Mouse (Mus musculus) limb, embryonic 13.5 days (tissue): ENCODE results near the gene Usp18. TPM values are rescaled to one million over a fixed set of nuclear protein-coding genes. Genes with fewer than 3 reads are reported as not detected.

ENCODE experiments used
- ATAC-seq: fragments of 200-750 bp; cut with Nextera tagmentation; 2 replicates; pipeline ENCODE4 v1.8.0; 2017; ENCODE audit warnings: low read depth, moderate number of reproducible peaks, moderate TSS enrichment; ENCODE audit not compliant: low FRiP score
- H3K27ac ChIP-seq: fragments of 300-500 bp; sonication (generic); 2 replicates; pipeline ENCODE4 v1.5.1; 2015; ENCODE audit warnings: inconsistent platforms, mild to moderate bottlenecking, moderate library complexity
- H3K27me3 ChIP-seq: fragments of 300-500 bp; sonication (generic); 2 replicates; pipeline ENCODE4 v1.6.1; 2015; ENCODE audit warnings: mild to moderate bottlenecking, inconsistent platforms
- H3K36me3 ChIP-seq: fragments of 300-500 bp; sonication (generic); 2 replicates; pipeline ENCODE4 v1.6.1; 2015; ENCODE audit warnings: inconsistent platforms, mild to moderate bottlenecking, moderate library complexity
- H3K4me1 ChIP-seq: fragments of 300-500 bp; sonication (generic); 2 replicates; pipeline ENCODE4 v1.6.1; 2015; ENCODE audit warnings: inconsistent platforms
- H3K4me2 ChIP-seq: fragments of 300-500 bp; sonication (generic); replicated peaks from 2 replicates; pipeline ENCODE4 v1.6.1; 2015; ENCODE audit warnings: inconsistent platforms, mild to moderate bottlenecking, moderate library complexity
- H3K4me3 ChIP-seq: fragments of 300-500 bp; sonication (generic); 2 replicates; pipeline ENCODE4 v1.5.1; 2015; ENCODE audit warnings: moderate library complexity, mild to moderate bottlenecking, inconsistent platforms
- H3K9ac ChIP-seq: fragments of 300-500 bp; sonication (generic); 2 replicates; pipeline ENCODE4 v1.6.1; 2015; ENCODE audit warnings: mild to moderate bottlenecking, inconsistent platforms
- H3K9me3 ChIP-seq: fragments of 300-500 bp; sonication (generic); 2 replicates; pipeline ENCODE4 v1.6.1; 2016; ENCODE audit warnings: inconsistent platforms
- WGBS: fragments of 180-500 bp; shearing (Covaris S2); methylation state at CpG from one replicate; pipeline ENCODE4 v1.1.7; 2015; 5-methylcytosine and 5-hydroxymethylcytosine counted together
- polyA plus RNA-seq: library from polyadenylated mRNA; unstranded; fragments of >200 nt; fragmentation: Nextera tagmentation; extraction: Ambion mirVana; gene quantifications from 2 replicates; pipeline ENCODE4 v1.2.1, GENCODE M21; 2015

Usp18 gene
- 1.8 and 2.0 TPM in 2 replicates for polyA plus RNA-seq

DNA sequence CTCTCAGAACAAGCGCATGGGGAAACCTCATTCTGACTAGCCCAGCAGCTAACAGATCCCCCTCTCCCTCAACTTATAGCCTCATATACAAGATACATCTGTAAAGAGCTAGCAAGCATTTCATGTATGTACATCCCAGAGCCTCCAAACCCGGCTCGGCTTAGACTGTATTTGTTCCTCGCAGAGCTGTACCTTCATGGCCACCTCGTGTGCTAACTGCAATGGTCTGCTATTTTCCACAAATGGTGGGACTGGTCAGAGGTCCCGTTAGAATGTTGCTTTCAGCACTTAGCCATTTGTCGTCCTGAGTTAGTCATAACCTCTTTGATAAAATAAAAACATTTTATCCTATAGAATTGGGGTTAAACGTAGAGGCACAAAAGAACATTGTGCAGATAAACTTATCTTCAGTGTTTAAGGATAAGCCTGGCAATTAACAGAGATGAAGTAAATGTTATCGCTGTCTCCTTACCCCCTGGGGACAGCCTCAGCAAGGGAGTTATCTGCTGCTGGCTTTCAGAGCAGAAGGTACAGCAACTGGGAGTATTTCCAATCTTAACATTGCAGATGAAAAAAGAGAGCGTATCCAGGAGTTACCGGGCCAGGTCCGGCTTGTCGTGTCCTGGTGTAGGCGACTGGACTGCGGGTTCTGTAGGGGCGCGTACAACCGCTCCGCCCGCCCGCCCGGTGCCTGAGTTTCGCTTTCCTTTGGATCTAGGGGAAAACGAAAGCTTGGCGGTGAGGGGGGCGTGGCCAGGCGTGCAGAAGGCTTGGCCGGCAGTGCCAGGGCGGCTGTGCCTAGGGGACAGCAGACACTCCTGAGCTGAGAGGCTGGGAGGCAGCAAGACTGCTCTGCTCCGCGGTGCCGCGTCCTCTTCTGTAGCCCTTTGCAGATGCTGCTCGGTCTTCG, at the start of gene Usp18:
Usp18 (plus strand) TSS at position 780 of the 910 bp plus-strand sequence.
- peak within 1 kb of the TSS; percentile 61 for H3K4me3 ChIP-seq
- peaks cover 5% of the 10 kb centered on the region; the same call in 1 of the 2 replicates for H3K4me1 ChIP-seq
- ATAC-seq: peak; percentile 91
- H3K4me2 ChIP-seq: peak within 1 kb of the TSS; percentile 76
- H3K27me3 ChIP-seq: peaks cover 15% of the 10 kb centered on the region
- H3K9me3 ChIP-seq: no peaks in the 10 kb centered on the region
- peak within 1 kb of the TSS; percentile 73 for H3K9ac ChIP-seq
- H3K36me3 ChIP-seq: no peaks in the 10 kb centered on the region
- WGBS: 7% methylated on average over 35 of the region's 35 CpGs
- H3K27ac ChIP-seq: no peak within 1 kb of the TSS

DNA sequence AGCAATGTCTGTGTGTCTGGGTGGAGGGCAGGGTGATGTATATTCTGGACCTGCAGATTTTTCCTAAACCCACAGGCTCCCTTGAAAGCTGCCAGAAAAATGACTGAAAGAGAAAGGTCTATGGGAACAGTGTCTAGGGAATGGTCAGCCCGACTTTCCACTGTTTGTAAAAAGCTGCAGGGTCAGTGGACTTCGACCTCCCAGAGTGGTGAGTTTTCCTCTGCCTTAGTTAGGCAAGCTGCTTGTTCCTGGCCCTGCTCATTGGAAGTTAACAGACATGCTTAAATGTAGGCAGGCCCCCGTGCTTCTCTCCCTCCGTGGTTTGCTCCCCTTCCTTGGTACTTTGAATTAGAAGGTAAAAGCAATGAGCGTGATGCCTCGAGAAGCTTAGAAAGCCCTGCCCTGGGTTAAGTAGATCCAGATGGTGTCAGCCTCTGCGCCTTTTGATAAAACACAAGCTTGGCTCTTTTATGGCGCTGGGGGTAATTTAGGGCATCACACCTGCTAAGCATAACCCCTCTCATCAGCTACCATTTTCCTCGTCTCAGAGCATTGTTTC, 47.8 kb upstream of the Usp18 start:
- Histone ChIP-seq H3K9ac (no peak overlapping the region), H3K4me3 (no peak overlapping the region), H3K9me3 (no peaks in the 10 kb centered on the region), H3K36me3 (peaks cover 40% of the 10 kb centered on the region), H3K27me3 (no peaks in the 10 kb centered on the region), H3K4me2 (no peak overlapping the region), H3K4me1 (peaks cover 15% of the 10 kb centered on the region), H3K27ac (no peak overlapping the region)
- no peak for ATAC-seq
- WGBS: 12% methylated on average over 9 of the region's 9 CpGs

- Histone ChIP-seq H3K27me3 (no peaks in the 10 kb centered on the region), H3K9ac (no peak overlapping the region), H3K4me1 (peaks cover 5% of the 10 kb centered on the region), H3K4me2 (no peak overlapping the region), H3K36me3 (peaks cover 22% of the 10 kb centered on the region), H3K4me3 (no peak overlapping the region), H3K27ac (no peak overlapping the region), H3K9me3 (no peaks in the 10 kb centered on the region)
- no peak for ATAC-seq
- WGBS: 82% methylated on average over 4 of the region's 4 CpGs
These were observed 45.2 kb upstream of the Usp18 start for GRCm38 (mm10) chr6:121200458-121200857.

DNA sequence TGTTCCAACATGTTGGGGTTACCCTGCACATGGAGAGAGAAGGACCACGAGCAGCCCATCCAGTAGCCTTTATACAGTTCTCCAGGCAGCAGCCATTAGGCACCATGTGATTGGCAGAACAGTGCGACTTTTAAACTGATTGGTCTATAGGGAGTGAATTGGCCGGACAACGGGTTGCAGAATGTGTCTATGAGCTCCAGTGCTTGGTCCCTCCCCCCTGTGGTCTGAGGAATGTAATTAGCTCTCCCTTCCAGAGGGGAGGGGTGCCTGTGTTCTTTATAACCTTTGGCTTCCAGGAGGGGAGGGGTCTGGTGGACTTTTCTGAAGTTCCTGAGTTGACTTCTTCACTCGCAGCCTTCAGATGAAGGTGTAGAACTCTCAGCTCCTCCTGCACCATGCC, 43.7 kb upstream of the Usp18 start:
- Histone ChIP-seq H3K4me1 (peaks cover 5% of the 10 kb centered on the region), H3K9me3 (no peaks in the 10 kb centered on the region), H3K36me3 (peaks cover 10% of the 10 kb centered on the region; the same call in 1 of the 2 replicates), H3K4me3 (no peak overlapping the region), H3K27ac (no peak overlapping the region), H3K27me3 (no peaks in the 10 kb centered on the region), H3K9ac (no peak overlapping the region), H3K4me2 (no peak overlapping the region)
- WGBS: 53% methylated on average over 5 of the region's 5 CpGs
- ATAC-seq: no peak

- Histone ChIP-seq H3K27ac (no peak overlapping the region), H3K27me3 (peaks cover 26% of the 10 kb centered on the region), H3K4me3 (no peak overlapping the region), H3K9me3 (no peaks in the 10 kb centered on the region), H3K9ac (no peak overlapping the region), H3K4me1 (peaks cover 14% of the 10 kb centered on the region), H3K4me2 (no peak overlapping the region), H3K36me3 (peaks cover 6% of the 10 kb centered on the region; the same call in 1 of the 2 replicates)
- ATAC-seq: no peak
- 83% methylated on average over 5 of the region's 5 CpGs for WGBS
These were observed 39.2 kb upstream of the Usp18 start for GRCm38 (mm10) chr6:121206481-121206880.

- Histone ChIP-seq H3K9ac (no peak overlapping the region), H3K27me3 (peaks cover 42% of the 10 kb centered on the region), H3K9me3 (no peaks in the 10 kb centered on the region), H3K4me3 (no peak overlapping the region), H3K27ac (no peak overlapping the region), H3K36me3 (peaks cover 1% of the 10 kb centered on the region; the same call in 1 of the 2 replicates), H3K4me1 (peaks cover 19% of the 10 kb centered on the region), H3K4me2 (no peak overlapping the region)
- ATAC-seq: no peak
- WGBS: 82% methylated on average over 2 of the region's 2 CpGs
These were observed 36.1 kb upstream of the Usp18 start for GRCm38 (mm10) chr6:121209584-121209983.

DNA sequence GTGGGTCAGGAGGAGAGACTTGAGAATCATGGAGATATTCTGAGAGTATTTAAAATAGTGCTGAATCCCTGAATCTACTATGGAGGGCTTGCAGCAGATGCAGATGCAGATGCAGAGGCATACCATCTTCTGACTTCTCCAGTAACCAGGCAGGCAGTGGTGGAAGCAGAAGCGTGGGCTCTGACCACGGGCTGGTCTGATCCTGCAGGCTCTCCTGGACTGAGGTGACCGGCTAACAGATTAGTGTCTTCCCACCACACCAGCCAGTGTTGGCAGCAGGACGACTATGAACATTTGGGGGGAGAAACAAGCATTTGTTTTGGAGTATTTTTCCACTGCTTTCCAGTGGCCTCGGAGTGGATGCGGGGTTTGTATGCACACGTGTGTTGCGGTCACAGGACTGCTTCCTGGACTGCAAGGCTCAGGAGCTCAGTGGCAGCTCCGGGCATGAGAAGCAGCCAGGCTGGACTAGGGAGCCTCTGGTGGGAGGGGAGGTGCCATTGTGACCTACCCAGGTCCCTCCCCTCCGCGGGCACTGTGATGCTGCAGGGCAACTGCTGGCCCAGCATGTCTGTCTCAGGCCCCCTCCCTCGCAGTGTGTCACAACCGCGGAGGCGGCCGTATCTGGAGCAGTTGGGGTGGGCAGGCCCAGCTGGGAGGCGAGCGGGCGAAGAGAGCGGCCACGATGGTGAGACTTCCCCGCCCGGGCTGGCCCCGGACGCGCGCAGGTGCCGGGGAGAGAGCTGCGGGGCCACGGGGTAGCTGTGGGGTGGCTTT, 35.4 kb upstream of the Usp18 start, which contains the start of gene Tuba8:
Tuba8 (plus strand) TSS at position 548 of the 777 bp plus-strand sequence.
- Histone ChIP-seq H3K9ac (peak within 1 kb of the TSS; percentile 46; the same call in 1 of the 2 replicates), H3K4me2 (peak within 1 kb of the TSS; percentile 83), H3K27me3 (peaks cover 42% of the 10 kb centered on the region), H3K36me3 (no peaks in the 10 kb centered on the region), H3K27ac (no peak within 1 kb of the TSS), H3K9me3 (no peaks in the 10 kb centered on the region), H3K4me1 (peaks cover 19% of the 10 kb centered on the region), H3K4me3 (peak within 1 kb of the TSS; percentile 45)
- WGBS: 7% methylated on average over 30 of the region's 30 CpGs
- peak; percentile 66 for ATAC-seq

- WGBS: under 1% methylated on average over 12 of the region's 12 CpGs
- peak overlapping the region; percentile 83 for H3K4me2 ChIP-seq
- no peaks in the 10 kb centered on the region for H3K36me3 ChIP-seq
- no peak overlapping the region for H3K27ac ChIP-seq
- peaks cover 42% of the 10 kb centered on the region for H3K27me3 ChIP-seq
- peak overlapping the region; percentile 46; the same call in 1 of the 2 replicates for H3K9ac ChIP-seq
- peaks cover 19% of the 10 kb centered on the region for H3K4me1 ChIP-seq
- peak overlapping the region; percentile 45 for H3K4me3 ChIP-seq
- no peaks in the 10 kb centered on the region for H3K9me3 ChIP-seq
- ATAC-seq: no peak; the same call in 1 of the 2 replicates
These were observed 34.8 kb upstream of the Usp18 start for GRCm38 (mm10) chr6:121210926-121211289.

DNA sequence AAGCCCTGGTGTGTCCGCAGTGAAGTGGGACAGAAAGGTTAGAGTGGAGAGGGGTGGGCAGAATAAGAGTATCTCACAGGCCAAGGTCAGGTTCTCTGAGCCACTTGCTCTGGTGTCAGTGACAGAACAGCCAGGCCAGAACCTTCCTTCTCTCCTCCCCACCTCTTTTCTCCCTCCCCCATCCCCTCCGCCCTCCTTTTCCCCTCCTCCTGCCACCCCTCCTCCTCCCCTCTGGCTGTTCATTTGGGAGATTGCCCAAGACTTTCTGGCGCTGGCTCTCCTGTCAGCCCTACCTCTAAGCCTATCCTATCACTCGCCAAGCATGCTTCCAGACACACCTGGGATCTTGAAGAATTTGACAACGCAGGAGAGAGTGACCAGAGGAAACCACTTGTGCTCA, 34.0 kb upstream of the Usp18 start:
- Histone ChIP-seq H3K9ac (no peak overlapping the region), H3K27me3 (peaks cover 42% of the 10 kb centered on the region), H3K4me1 (peaks cover 19% of the 10 kb centered on the region), H3K36me3 (no peaks in the 10 kb centered on the region), H3K4me3 (peak overlapping the region; percentile 45), H3K9me3 (no peaks in the 10 kb centered on the region), H3K4me2 (peak overlapping the region; percentile 83), H3K27ac (no peak overlapping the region)
- ATAC-seq: no peak
- 5% methylated on average over 5 of the region's 5 CpGs for WGBS

DNA sequence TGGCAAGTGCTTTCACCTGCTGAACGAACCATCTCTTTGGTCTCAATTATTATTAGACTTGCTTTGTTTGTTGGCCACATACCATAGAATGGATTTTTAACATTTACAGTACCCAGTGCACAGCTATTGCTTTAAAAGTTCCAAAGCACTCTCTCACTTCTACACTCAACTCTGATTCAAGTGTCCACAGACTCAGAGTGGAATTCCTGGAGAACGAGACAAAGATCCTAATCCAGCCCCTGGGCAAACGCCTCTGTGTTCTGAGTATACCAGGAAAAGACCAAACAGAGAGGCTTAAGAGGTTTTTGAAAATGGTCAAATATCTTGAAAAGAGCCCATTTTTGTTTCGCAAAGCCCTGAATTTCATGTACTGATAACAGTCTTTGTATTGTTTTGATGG, 32.7 kb upstream of the Usp18 start:
- WGBS: 80% methylated on average over 4 of the region's 4 CpGs
- H3K27ac ChIP-seq: no peak overlapping the region
- H3K4me2 ChIP-seq: no peak overlapping the region
- no peaks in the 10 kb centered on the region for H3K9me3 ChIP-seq
- peaks cover 19% of the 10 kb centered on the region for H3K4me1 ChIP-seq
- ATAC-seq: no peak
- H3K27me3 ChIP-seq: peaks cover 42% of the 10 kb centered on the region
- no peak overlapping the region for H3K4me3 ChIP-seq
- H3K36me3 ChIP-seq: no peaks in the 10 kb centered on the region
- H3K9ac ChIP-seq: no peak overlapping the region

- no peak overlapping the region for H3K9ac ChIP-seq
- ATAC-seq: no peak
- H3K4me1 ChIP-seq: peaks cover 19% of the 10 kb centered on the region
- 84% methylated on average over 5 of the region's 5 CpGs for WGBS
- H3K9me3 ChIP-seq: no peaks in the 10 kb centered on the region
- no peak overlapping the region for H3K4me3 ChIP-seq
- H3K4me2 ChIP-seq: no peak overlapping the region
- H3K27ac ChIP-seq: no peak overlapping the region
- no peaks in the 10 kb centered on the region for H3K36me3 ChIP-seq
- peaks cover 39% of the 10 kb centered on the region for H3K27me3 ChIP-seq
These were observed 31.5 kb upstream of the Usp18 start for GRCm38 (mm10) chr6:121214221-121214620.
